Mouse (Mus musculus) heart, postnatal 36 days (tissue): Measurements from ENCODE around the gene Gm20721. TPM values are rescaled to one million over a fixed set of nuclear protein-coding genes. Genes with fewer than 3 reads are reported as not detected.
A peak's percentile ranks its signal among the peaks of the same experiment; 100 is the strongest.
"Not testable (repeated sequence)": the region's sequence is repeated elsewhere in the genome, so short reads cannot be mapped to it uniquely, and the experiment has no call there.

Source experiments
- DNase-seq, 2 experiments: peaks; one replicate each; pipeline ENCODE4 v3.0.0; 2021 to 2022
- intact Hi-C: fragments of 180-260 bp; cut with DNase I; formaldehyde crosslinking; loops from one replicate; pipeline ENCODE4 v1.15.1; 2025
- total RNA-seq, 2 experiments: library from RNA; stranded (reverse); gene quantifications; 2 replicates each; pipeline ENCODE4 v1.2.3; 2021

Gene Gm20721
- 1 to 10 TPM; 2.4 TPM for total RNA-seq

GRCm38 (mm10) chr2:174346612-174346998 lies at the start of gene Gm20721:
Gene Gm20721, minus strand, starts transcription at chr2:174346712.
- intact Hi-C loops, result no loop called here
- DNase-seq, result no peak

DNA sequence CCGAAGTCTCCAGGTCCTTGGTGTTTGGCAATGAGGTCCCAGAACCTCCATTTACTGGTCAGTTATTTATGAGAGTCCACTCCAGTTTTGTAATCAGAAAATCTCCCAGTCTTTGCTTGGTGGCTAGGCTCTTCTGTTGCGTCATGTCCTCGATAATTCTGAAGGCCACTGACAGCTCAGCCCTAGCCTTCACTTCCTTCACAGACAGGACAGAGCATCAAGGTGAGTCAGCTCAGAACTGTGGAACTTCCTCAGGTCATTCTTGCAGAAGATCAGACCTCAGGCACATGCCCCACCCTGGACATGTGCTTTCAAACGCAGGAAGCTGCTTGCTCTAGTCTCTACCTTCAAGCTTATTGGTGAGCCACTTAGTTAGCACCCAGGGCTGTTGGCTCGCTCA lies 46.9 kb upstream of the Gm20721 start:
- intact Hi-C loops, result no loop called here

GRCm38 (mm10) chr2:174392554-174392953 lies 46.0 kb upstream of the Gm20721 start:
- intact Hi-C loops, result no loop called here
- no peak for DNase-seq

More for the DNA sequence above, 46.9 kb upstream of the Gm20721 start:
- DNase-seq, result no peak

DNA sequence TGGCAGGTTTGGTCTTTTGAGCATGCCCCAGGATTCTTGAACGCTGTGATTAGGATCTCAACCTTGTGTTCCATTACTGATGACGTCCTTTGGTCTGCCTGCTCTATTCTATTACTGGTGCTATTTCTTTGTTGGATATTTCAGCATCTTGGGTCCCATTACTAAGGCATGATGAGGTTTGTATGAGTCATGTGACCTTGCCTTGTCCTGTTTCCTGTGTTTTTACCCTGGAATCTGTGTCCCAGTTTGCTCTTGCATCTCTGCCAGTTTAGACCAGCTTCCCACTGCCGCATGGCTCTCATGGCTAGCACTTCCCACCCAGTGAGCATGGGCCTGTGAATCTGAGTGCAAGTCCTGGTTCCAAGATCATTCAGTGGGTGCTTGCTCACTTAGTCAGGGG lies 45.4 kb upstream of the Gm20721 start:
- no peak for DNase-seq
- intact Hi-C loops, result no loop called here

- intact Hi-C loops, result no loop called here
- DNase-seq, result no peak
Measured at GRCm38 (mm10) chr2:174381021-174381420, 34.5 kb upstream of the Gm20721 start.

GRCm38 (mm10) chr2:174366571-174366970 lies 20.1 kb upstream of the Gm20721 start:
- DNase-seq, result no peak
- intact Hi-C loops, result no loop called here

DNA sequence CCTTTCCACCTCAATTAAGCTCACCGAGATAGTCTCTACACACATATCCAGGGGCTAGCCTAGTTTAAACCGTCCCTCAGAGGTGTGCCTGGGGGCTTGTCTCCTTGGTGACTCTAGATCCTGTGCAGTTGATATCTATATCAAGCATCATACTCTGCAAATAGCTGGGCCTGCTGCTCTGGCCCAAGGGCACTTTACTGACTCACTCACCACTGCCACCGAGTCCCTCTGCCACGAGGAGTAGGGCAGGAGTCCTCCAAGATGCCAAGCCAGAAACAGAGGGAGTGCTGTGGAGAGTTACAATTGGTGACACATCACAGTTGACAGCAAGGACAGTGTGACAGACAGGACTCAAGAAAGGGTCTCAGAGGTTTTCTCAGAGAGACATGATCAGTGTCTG lies 13.1 kb upstream of the Gm20721 start:
- DNase-seq, result no peak
- intact Hi-C loops, result no loop called here

GRCm38 (mm10) chr2:174358516-174358915 lies 12.0 kb upstream of the Gm20721 start:
- DNase-seq, result no peak
- intact Hi-C loops, result no loop called here

GRCm38 (mm10) chr2:174346999-174347668 lies 622 bp upstream of the Gm20721 start:
- DNase-seq, intact Hi-C loops: not testable (repeated sequence)

- intact Hi-C loops, result loop anchor here (1.0 kb wide), 1 partner anchor 13 kb away; no protein-coding TSS in a partner anchor
- DNase-seq, result no peak
Measured at GRCm38 (mm10) chr2:174344996-174345395, 1.5 kb downstream of the Gm20721 start.

GRCm38 (mm10) chr2:174344003-174344655 lies 2.4 kb downstream of the Gm20721 start:
- DNase-seq, result peak; percentile 78 to 83
- intact Hi-C loops, result loop anchor here (1.0 kb wide), 1 partner anchor 12 kb away; no protein-coding TSS in a partner anchor

- intact Hi-C loops, result no loop called here
- DNase-seq, result no peak
Measured at GRCm38 (mm10) chr2:174343566-174343965, 2.9 kb downstream of the Gm20721 start.

DNA sequence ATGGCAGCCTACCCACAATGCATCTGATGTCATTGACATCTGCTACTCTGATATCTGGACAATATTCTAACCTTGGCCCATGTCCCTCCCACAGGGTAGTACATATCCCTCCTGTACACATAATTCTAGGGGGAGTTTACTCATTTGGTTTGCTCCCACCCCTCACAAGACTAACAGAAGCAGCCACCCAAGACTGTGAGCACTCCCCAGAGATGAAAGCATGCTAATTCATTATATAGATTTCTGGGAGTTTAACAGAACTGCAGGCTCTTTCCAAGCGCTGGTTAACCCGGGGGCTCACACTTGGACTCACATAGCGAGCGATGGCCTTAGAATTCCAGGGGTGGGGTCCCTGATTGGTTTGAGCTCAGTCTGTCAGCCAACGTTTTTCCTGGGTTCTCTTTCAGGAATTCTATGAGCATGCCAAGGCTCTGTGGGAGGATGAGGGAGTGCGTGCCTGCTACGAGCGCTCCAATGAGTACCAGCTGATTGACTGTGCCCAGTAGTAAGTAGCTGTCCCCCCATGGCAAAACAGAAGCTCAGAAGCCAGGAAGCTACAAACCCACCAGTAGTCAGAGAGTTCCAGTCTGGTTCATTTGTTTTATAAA lies 3.6 kb downstream of the Gm20721 start:
- intact Hi-C loops, result no loop called here
- no peak for DNase-seq

DNA sequence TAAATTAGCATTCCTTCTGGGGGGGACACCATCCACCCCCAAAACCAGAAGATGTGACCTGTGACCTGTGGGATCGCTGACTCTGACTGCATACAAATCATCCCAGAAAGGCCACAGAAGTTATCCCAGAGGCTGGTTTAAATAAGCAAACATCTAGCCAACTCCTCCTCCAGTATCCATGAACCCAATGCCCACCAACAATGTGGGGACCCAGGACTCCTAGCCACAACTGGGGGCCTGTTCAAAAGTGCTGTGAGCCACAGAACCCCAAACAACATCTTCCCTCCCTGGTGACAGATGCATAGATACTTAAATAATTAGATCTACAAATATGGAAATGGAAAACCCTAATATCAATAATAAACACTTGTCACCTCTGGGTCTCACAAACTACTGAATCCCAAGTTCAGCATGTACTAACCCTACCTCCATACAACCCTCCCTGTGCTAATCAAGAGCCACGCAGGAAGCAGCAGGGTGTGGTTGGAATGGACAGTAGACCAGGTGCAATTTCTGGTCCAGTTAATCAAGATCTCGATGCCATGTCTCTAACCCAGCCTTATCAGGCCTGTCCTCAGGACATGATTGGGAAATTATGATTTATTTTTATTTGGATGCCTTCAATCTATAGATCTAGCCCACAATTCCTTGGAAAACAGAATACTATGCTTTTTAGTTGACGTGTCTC lies 5.5 kb downstream of the Gm20721 start:
- intact Hi-C loops, result no loop called here
- no peak for DNase-seq

DNA sequence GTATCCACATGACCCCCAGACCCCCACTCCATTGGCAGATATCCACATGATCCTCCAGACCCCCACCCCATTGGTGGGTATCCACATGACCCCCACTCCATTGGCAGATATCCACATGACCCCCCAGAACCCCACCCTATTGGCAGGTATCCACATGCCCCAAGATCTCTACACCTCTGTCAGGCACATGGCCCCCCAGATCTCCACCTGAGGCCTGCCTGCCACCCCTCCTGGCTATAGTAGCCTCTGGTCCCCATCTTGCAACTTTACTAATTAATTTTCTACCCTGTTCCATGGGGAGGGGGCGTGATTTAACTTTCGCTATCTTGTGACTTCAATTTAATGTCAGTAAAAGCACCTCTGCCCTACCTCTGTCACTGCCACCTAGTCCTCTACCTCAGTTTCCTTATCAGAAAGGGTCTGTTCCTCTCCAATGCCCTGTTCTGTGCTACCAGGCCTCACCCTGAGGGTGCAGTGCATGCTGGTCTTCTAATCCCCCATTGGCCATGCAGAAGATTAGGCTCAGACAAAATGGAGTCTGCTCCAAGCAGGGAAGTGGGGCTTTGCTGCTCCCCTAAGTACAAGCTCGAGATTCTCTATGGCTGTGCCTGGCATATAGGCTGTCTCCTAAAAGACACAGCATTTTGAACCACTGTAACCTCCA lies 6.2 kb downstream of the Gm20721 start:
- DNase-seq, result no peak
- intact Hi-C loops, result no loop called here

GRCm38 (mm10) chr2:174339701-174340100 lies 6.8 kb downstream of the Gm20721 start:
- intact Hi-C loops, result loop anchor here (10.0 kb wide), 1 partner anchor 1335 kb away; the partner anchor contains the start of gene Rae1
- DNase-seq, result no peak

- intact Hi-C loops, result loop anchor here (10.0 kb wide), 1 partner anchor 1332 kb away; the partner anchor contains the start of gene Rae1
- no peak for DNase-seq
Measured at GRCm38 (mm10) chr2:174337275-174337674, 9.2 kb downstream of the Gm20721 start.

- peak in 1 of 2 experiments; percentile 52 for DNase-seq
- intact Hi-C loops, result loop anchor here (10.0 kb wide), 1 partner anchor 1330 kb away; the partner anchor contains the start of gene Rae1
Measured at GRCm38 (mm10) chr2:174334415-174334814, 12.1 kb downstream of the Gm20721 start.

- no peak for DNase-seq
Measured at GRCm38 (mm10) chr2:174333239-174333890, 13.1 kb downstream of the Gm20721 start.

More at GRCm38 (mm10) chr2:174333239-174333890, 13.1 kb downstream of the Gm20721 start:
- intact Hi-C loops, result loop anchor here (10.0 kb wide), 1 partner anchor 1329 kb away; the partner anchor contains the start of gene Rae1
